Mouse (Mus musculus) bone marrow macrophage, adult 2 months (primary cell): ENCODE measurements around the gene Hhipl1. TPM values are rescaled to one million over a fixed set of nuclear protein-coding genes. Genes with fewer than 3 reads are reported as not detected.
A peak's percentile ranks its signal among the peaks of the same experiment; 100 is the strongest.

Experiments used
- H3K27ac ChIP-seq: 2 replicates; pipeline ENCODE4 v1.5.1; 2012; ENCODE audit warnings: low read depth, low read length; ENCODE audit not compliant: insufficient read depth
- H3K4me1 ChIP-seq: 2 replicates; pipeline ENCODE4 v1.6.1; 2012; ENCODE audit warnings: low read length; ENCODE audit not compliant: control insufficient read depth, insufficient read depth
- H3K4me3 ChIP-seq: 2 replicates; pipeline ENCODE4 v1.5.1; 2012; ENCODE audit warnings: mild to moderate bottlenecking, low read length, moderate library complexity; ENCODE audit not compliant: insufficient read depth
- CTCF ChIP-seq: IDR thresholded peaks from 2 replicates; pipeline ENCODE4 v1.5.1; 2012; ENCODE audit warnings: low read depth, mild to moderate bottlenecking, low read length, moderate library complexity
- POLR2A ChIP-seq: IDR thresholded peaks from 2 replicates; pipeline ENCODE4 v1.6.1; 2012; ENCODE audit warnings: mild to moderate bottlenecking, low read depth, low read length, borderline replicate concordance
- polyA plus RNA-seq: library from polyadenylated mRNA; stranded (reverse); fragments of >200 nt; gene quantifications from 2 replicates; pipeline ENCODE4 v1.2.4, GENCODE M21; 2012; ENCODE audit not compliant: missing spikeins, insufficient read depth, insufficient read length

Hhipl1 gene
- polyA plus RNA-seq, 1 experiment = not detected

DNA sequence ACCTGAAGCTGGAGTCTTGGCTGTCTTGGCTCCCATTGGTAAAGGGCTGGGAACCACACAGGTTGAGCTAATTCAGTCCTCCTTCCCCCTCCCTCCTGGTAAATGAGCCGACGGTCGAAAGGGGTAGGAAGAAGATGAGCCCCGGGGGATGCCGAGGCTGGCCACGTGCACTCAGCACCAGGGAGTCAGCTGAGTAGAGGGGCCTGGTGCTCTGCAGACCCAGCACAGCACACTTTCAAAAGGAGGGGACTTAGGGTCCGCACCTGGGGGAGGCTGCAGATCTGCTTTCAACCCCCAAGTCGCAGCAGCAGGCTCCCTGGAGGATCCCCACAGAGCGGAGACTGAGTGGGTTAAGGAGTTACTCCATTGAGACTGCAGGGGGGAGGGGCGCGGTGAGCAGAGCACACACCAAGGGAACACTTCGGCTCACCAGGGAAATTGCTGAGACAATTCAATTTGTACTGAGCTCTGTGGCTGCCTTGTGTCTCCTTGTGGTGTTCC lies 28.7 kb upstream of the Hhipl1 start:
- Histone ChIP-seq H3K4me1 (no peaks in the 10 kb centered on the region), H3K4me3 (no peak overlapping the region), H3K27ac (no peak overlapping the region)
- TF ChIP-seq POLR2A (no peak), CTCF (no peak)

DNA sequence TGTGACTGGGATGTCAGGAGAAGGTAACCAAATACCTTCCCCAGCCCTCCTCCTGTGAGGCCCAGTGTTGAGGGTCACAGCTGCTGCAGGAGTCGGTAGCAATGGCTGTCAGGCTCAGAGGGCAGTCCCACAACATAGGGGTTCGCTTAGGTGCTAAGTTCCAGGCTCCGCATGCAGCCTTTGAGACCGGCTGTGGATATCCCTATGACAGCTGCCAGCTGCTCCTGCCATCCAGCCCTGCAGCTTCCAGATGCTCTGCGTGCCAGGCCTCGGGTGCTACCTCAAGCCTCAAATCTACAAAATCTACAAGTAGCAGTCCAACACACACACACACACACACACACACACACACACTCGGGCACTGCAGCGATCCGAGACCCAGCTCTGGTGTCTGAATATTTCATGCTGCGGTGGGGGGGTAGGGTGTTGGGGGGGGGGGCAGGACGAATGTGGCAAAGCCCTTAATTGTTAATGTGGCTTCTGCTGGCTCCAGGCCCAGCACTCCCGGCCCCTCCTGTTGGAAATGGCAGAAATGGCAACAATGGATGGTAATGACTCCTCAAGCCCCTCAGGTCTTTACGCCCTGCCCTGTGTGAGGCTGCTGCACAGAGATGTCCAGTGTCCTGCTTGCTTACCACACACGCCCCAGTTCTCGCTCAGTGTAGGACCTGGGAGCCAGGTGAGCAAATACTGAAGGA lies 27.7 kb upstream of the Hhipl1 start:
- TF ChIP-seq POLR2A (no peak), CTCF (no peak)
- Histone ChIP-seq H3K27ac (no peak overlapping the region), H3K4me3 (no peak overlapping the region)

GRCm38 (mm10) chr12:108284455-108285224 lies 21.4 kb upstream of the Hhipl1 start:
- H3K27ac ChIP-seq = no peak overlapping the region
- TF ChIP-seq POLR2A (no peak), CTCF (no peak)
- H3K4me3 ChIP-seq = no peak overlapping the region
- no peaks in the 10 kb centered on the region for H3K4me1 ChIP-seq

More for the DNA sequence above, 27.7 kb upstream of the Hhipl1 start:
- no peaks in the 10 kb centered on the region for H3K4me1 ChIP-seq

DNA sequence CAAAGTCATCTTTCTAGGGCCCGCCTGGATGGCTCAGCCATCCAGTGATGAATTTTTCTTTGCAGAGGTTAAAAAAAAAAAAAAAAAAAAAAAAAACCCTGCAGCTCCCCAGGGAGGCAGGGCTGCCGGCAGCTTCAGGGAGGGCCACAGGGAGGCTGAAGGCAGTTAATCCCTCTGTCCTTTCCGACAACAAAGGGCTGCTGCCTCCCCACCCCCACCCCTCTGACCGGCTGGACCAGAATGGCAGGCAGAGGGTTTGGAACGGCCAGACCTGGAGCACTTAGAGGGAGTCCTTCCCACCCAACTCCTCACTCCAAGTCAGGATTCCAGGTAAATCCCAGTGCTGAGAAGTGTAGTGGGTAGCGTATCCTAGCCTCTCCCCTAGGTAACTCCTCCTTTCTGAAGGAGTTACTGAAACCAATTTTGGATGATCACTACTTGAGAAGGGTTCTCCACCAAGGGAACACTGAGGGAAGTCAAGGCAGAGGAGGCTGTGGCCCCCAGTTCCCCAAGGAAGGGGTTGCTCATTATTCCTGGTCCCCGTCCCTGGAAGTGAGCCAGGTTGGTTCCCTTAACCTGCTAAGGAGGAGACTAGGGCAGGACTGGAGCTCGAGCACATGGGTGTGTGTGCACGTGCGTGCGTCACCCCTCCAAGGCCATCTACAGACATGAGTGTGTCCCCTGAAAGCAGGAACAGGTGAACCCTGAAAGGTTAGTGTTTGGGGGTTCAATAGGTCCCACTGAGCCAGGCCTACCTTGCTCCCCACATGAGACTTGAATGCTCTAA lies 20.7 kb upstream of the Hhipl1 start:
- H3K4me1 ChIP-seq = no peaks in the 10 kb centered on the region
- TF ChIP-seq POLR2A (no peak), CTCF (no peak)
- H3K27ac ChIP-seq = no peak overlapping the region
- H3K4me3 ChIP-seq = no peak overlapping the region

- Histone ChIP-seq H3K27ac (no peak overlapping the region), H3K4me1 (no peaks in the 10 kb centered on the region), H3K4me3 (no peak overlapping the region)
- TF ChIP-seq POLR2A (no peak), CTCF (no peak)
These were observed 19.7 kb upstream of the Hhipl1 start for GRCm38 (mm10) chr12:108286381-108286780.

DNA sequence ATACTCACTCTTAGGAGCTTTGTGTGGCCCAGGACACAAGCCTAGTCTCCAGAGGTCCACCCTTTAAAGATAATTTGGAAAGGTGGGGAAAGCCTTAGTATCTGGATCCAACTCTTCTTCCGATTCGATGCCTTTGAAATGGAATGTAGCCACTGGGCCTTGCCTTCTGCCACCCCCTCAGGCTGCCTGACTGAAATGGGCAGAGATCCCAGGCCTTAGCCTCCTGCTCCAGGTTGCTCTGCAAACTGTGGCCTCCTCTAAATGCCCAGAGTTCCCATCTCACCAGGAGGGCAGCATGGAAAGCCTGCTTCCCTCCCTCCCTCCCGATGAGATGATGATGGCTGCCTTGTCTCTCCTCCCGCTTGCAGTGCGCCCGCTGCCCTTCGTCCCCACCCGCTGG lies 19.1 kb upstream of the Hhipl1 start:
- Histone ChIP-seq H3K4me3 (no peak overlapping the region), H3K27ac (no peak overlapping the region), H3K4me1 (no peaks in the 10 kb centered on the region)
- TF ChIP-seq CTCF (no peak), POLR2A (no peak)

GRCm38 (mm10) chr12:108288127-108288880 lies 17.8 kb upstream of the Hhipl1 start:
- H3K4me3 ChIP-seq = no peak overlapping the region
- TF ChIP-seq POLR2A (no peak), CTCF (no peak)
- H3K27ac ChIP-seq = no peak overlapping the region
- no peaks in the 10 kb centered on the region for H3K4me1 ChIP-seq

- Histone ChIP-seq H3K4me3 (no peak overlapping the region), H3K4me1 (no peaks in the 10 kb centered on the region), H3K27ac (no peak overlapping the region)
- TF ChIP-seq POLR2A = no peak
- TF ChIP-seq CTCF = no peak
These were observed 13.7 kb upstream of the Hhipl1 start for GRCm38 (mm10) chr12:108292419-108292818.

- Histone ChIP-seq H3K4me1 (no peaks in the 10 kb centered on the region), H3K4me3 (no peak overlapping the region), H3K27ac (no peak overlapping the region)
- no peak for TF ChIP-seq POLR2A
- peak; percentile 83 for TF ChIP-seq CTCF
These were observed 13.1 kb upstream of the Hhipl1 start for GRCm38 (mm10) chr12:108292957-108293356.
